Mouse (Mus musculus): Measurements from ENCODE around the gene Rnf41.
A peak's percentile ranks its signal among the peaks of the same experiment; 100 is the strongest.

The Rnf41 gene

GRCm38 (mm10) chr10:128429052-128429451 is 17.6 kb downstream of the Rnf41 start:
- no peak for DNase-seq (ENCODE audit: low read depth, low spot score)

GRCm38 (mm10) chr10:128429454-128429853 is 18.0 kb downstream of the Rnf41 start:
- DNase-seq (ENCODE audit: low read depth, low spot score): no peak

GRCm38 (mm10) chr10:128433417-128433816 is 22.0 kb downstream of the Rnf41 start:
- no peak for DNase-seq (ENCODE audit: low read depth, low spot score)

- no peak for DNase-seq (ENCODE audit: low read depth, low spot score)
Measured at GRCm38 (mm10) chr10:128434681-128435080, 23.2 kb downstream of the Rnf41 start.

GRCm38 (mm10) chr10:128435186-128435823 is 23.8 kb downstream of the Rnf41 start:
- DNase-seq (ENCODE audit: low read depth, low spot score): no peak

GRCm38 (mm10) chr10:128435873-128436272 is 24.4 kb downstream of the Rnf41 start:
- DNase-seq (ENCODE audit: low read depth, low spot score): no peak

- no peak for DNase-seq (ENCODE audit: low read depth, low spot score)
Measured at GRCm38 (mm10) chr10:128436376-128436775, 24.9 kb downstream of the Rnf41 start.

GRCm38 (mm10) chr10:128438675-128439279 is 27.3 kb downstream of the Rnf41 start:
- no peak for DNase-seq (ENCODE audit: low read depth, low spot score)

- DNase-seq (ENCODE audit: low read depth, low spot score): peak; percentile 77
Measured at GRCm38 (mm10) chr10:128440407-128440806, 28.9 kb downstream of the Rnf41 start.

- peak; percentile 98 for DNase-seq (ENCODE audit: low read depth, low spot score)
Measured at GRCm38 (mm10) chr10:128441324-128442119, 30.1 kb downstream of the Rnf41 start.

GRCm38 (mm10) chr10:128442718-128443117 is 31.3 kb downstream of the Rnf41 start:
- no peak for DNase-seq (ENCODE audit: low read depth, low spot score)

GRCm38 (mm10) chr10:128444354-128444753 is 32.9 kb downstream of the Rnf41 start:
- DNase-seq (ENCODE audit: low read depth, low spot score): no peak

GRCm38 (mm10) chr10:128445407-128445806 is 34.0 kb downstream of the Rnf41 start:
- no peak for DNase-seq (ENCODE audit: low read depth, low spot score)

- no peak for DNase-seq (ENCODE audit: low read depth, low spot score)
Measured at GRCm38 (mm10) chr10:128451014-128451413, 39.6 kb downstream of the Rnf41 start.

- no peak for DNase-seq (ENCODE audit: low read depth, low spot score)
Measured at GRCm38 (mm10) chr10:128454471-128454870, 43.0 kb downstream of the Rnf41 start.

- DNase-seq (ENCODE audit: low read depth, low spot score): peak; percentile 88
Measured at GRCm38 (mm10) chr10:128455280-128455679, 43.8 kb downstream of the Rnf41 start.

GRCm38 (mm10) chr10:128457676-128458075 is 46.2 kb downstream of the Rnf41 start:
- DNase-seq (ENCODE audit: low read depth, low spot score): no peak

- peak; percentile 85 for DNase-seq (ENCODE audit: low read depth, low spot score)
Measured at GRCm38 (mm10) chr10:128458348-128458718, 46.9 kb downstream of the Rnf41 start.

- DNase-seq (ENCODE audit: low read depth, low spot score): peak; percentile 55
Measured at GRCm38 (mm10) chr10:128458719-128459408, 47.4 kb downstream of the Rnf41 start, which contains the start of gene Smarcc2. TSS of gene Smarcc2 (plus strand) at chr10:128459248.

- peak; percentile 57 for DNase-seq (ENCODE audit: low read depth, low spot score)
Measured at GRCm38 (mm10) chr10:128459409-128460269, 48.2 kb downstream of the Rnf41 start.

- DNase-seq (ENCODE audit: low read depth, low spot score): peak; percentile 66
Measured at GRCm38 (mm10) chr10:128460270-128460630, 48.8 kb downstream of the Rnf41 start.

All from R1 (cell line).